ENCODE assay signal across 8 mouse cellular contexts in the genomic region with DNA sequence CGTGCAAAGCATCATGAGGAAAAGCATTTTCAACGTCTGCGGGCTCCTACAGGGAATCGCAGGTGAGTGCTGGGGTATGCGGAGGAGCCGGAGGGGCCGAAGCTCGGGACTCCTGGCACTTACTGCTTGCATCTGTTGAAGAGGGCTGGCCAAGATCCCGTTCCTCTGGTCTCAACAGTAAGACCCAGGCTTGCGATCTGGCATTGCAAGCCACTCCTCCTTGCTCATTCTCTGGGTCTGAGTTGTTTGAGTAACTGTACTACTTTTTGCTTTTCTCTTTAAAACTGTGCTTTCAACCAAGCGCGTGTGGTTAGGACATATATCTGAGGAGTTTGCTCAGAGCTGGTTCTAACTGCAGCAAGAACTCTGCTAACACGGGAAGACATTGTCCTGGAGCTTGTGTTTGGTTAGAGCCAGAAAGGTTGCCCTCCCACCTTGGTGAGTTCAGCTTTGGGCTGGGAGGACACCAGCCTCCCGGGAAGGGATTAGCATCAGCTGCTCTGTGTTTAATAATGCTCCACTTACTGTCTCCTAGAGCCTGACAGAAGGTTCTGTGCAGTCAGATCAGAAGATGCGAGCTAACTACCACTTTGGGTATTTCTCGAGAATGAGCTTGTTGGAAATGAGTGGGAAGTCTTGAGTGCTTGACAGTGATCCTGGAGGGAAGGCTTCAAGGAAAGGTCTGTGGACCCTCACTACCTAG.
DNase-seq lines count a peak whose midpoint lies in the region; ATAC-seq and TF ChIP-seq lines count a peak whose summit lies in the region.

No protein-coding gene starts in this region.

- no peaks in the 10 kb centered on the region for H3K36me3 ChIP-seq in spleen, adult 2 months (ENCODE audit: control insufficient read depth, insufficient read depth, low read length)
- no peaks in the 10 kb centered on the region for H3K36me3 ChIP-seq in hindbrain, embryonic 13.5 days
- H3K36me3 ChIP-seq in midbrain, embryonic 12.5 days: no peaks in the 10 kb centered on the region

- H3K27me3 ChIP-seq in spleen, adult 2 months (ENCODE audit: control insufficient read depth, insufficient read depth, low read length): peaks cover 6% of the 10 kb centered on the region
- H3K27me3 ChIP-seq in hindbrain, embryonic 13.5 days: peaks cover 41% of the 10 kb centered on the region
- peaks cover 50% of the 10 kb centered on the region for H3K27me3 ChIP-seq in midbrain, embryonic 12.5 days

- peak; percentile 60 for DNase-seq in cerebellum, adult 9-10 months
- no peak for DNase-seq in spleen, adult 2 months (ENCODE audit: low read depth in 1 of 2, low spot score in 2 of 2)
- DNase-seq in spleen, postnatal 14 days (ENCODE audit: low spot score in 2 of 2): no peak
- no peak for DNase-seq in adrenal gland, adult (ENCODE audit: inconsistent age in 2 of 2, low spot score in 1 of 2)

- no peak for TF ChIP-seq CTCF in spleen, adult 2 months (IDR thresholded peaks at IDR 0.05; ENCODE audit: extremely low read depth, insufficient read depth, insufficient read length, insufficient replicate concordance)

- peak overlapping the region; percentile 95 for H3K4me2 ChIP-seq in hindbrain, embryonic 13.5 days
- peak overlapping the region; percentile 98 for H3K4me2 ChIP-seq in midbrain, embryonic 12.5 days (replicated peaks)

- 20% methylated on average over 16 of the region's 16 CpGs for WGBS in spleen, adult 2 months
- 25% methylated on average over 16 of the region's 16 CpGs for WGBS in hindbrain, embryonic 13.5 days
- 13% methylated on average over 16 of the region's 16 CpGs for WGBS in midbrain, embryonic 12.5 days

- H3K27ac ChIP-seq in spleen, adult 2 months (ENCODE audit: insufficient read depth, low read length): no peak overlapping the region
- no peak overlapping the region for H3K27ac ChIP-seq in hindbrain, embryonic 13.5 days
- H3K27ac ChIP-seq in midbrain, embryonic 12.5 days (replicated peaks): no peak overlapping the region

- no peak for TF ChIP-seq POLR2A in spleen, adult 2 months (IDR thresholded peaks at IDR 0.05; ENCODE audit: low read depth, low read length)

- no peak for ATAC-seq in cerebellum, adult (ENCODE audit: insufficient number of reproducible peaks, low FRiP score, low TSS enrichment)
- ATAC-seq in hindbrain, embryonic 13.5 days (ENCODE audit: low FRiP score): no peak
- no peak for ATAC-seq in midbrain, embryonic 12.5 days (ENCODE audit: low FRiP score, low read depth)
- no peak for ATAC-seq in granulocyte monocyte progenitor cell, adult 5-6 weeks (replicated peaks; ENCODE audit: poor library complexity, severe bottlenecking)

- H3K4me3 ChIP-seq in spleen, adult 2 months (ENCODE audit: extremely low read depth, insufficient read depth, insufficient read length): peak overlapping the region; percentile 51
- H3K4me3 ChIP-seq in hindbrain, embryonic 13.5 days: peak overlapping the region; percentile 51
- peak overlapping the region; percentile 51 for H3K4me3 ChIP-seq in midbrain, embryonic 12.5 days

- H3K4me1 ChIP-seq in spleen, adult 2 months (ENCODE audit: control insufficient read depth, insufficient read depth, insufficient read length): 0 out of 2 replicates have a peak, but pooled peaks cover 2% of the 10 kb centered on the region
- peaks cover 48% of the 10 kb centered on the region for H3K4me1 ChIP-seq in hindbrain, embryonic 13.5 days (replicated peaks)
- H3K4me1 ChIP-seq in midbrain, embryonic 12.5 days: peaks cover 30% of the 10 kb centered on the region

- peak overlapping the region; percentile 74 for H3K9ac ChIP-seq in hindbrain, embryonic 13.5 days
- peak overlapping the region; percentile 56 for H3K9ac ChIP-seq in midbrain, embryonic 12.5 days (replicated peaks)

- H3K9me3 ChIP-seq in hindbrain, embryonic 13.5 days: no peaks in the 10 kb centered on the region
- H3K9me3 ChIP-seq in midbrain, embryonic 12.5 days: no peaks in the 10 kb centered on the region
